Mouse (Mus musculus) lung, adult 2 months (tissue): ENCODE measurements around the gene Cxcr1.

Experiments used
- CTCF ChIP-seq: fragments of 200-500 bp; IDR thresholded peaks from 2 replicates; pipeline ENCODE4 v1.5.1; 2011; ENCODE audit warnings: mild to moderate bottlenecking, low read length, control low read depth; ENCODE audit not compliant: insufficient read depth
- POLR2A ChIP-seq: fragments of 200-500 bp; IDR thresholded peaks from 2 replicates; pipeline ENCODE4 v1.6.1; 2011; ENCODE audit warnings: low read depth, mild to moderate bottlenecking, control low read depth, low read length, borderline replicate concordance; ENCODE audit errors: extremely low read depth

- TF ChIP-seq POLR2A (no peak), CTCF (no peak)
Observed at GRCm38 (mm10) chr1:74153461-74154184, 40.8 kb downstream of the Cxcr1 start, which contains the start of gene Cxcr2.
